Mouse (Mus musculus): ENCODE measurements around the gene Itga2b.

Gene Itga2b

GRCm38 (mm10) chr11:102435754-102436470, 34.0 kb downstream of the Itga2b start:
- DNase-seq (ENCODE audit: low spot score), result no peak

GRCm38 (mm10) chr11:102434816-102435705, 34.9 kb downstream of the Itga2b start:
- DNase-seq (ENCODE audit: low spot score), result no peak

GRCm38 (mm10) chr11:102434406-102434805, 35.5 kb downstream of the Itga2b start:
- DNase-seq (ENCODE audit: low spot score), result peak; percentile 89

GRCm38 (mm10) chr11:102433866-102434265, 36.1 kb downstream of the Itga2b start:
- no peak for DNase-seq (ENCODE audit: low spot score)

GRCm38 (mm10) chr11:102432896-102433295, 37.0 kb downstream of the Itga2b start:
- no peak for DNase-seq (ENCODE audit: low spot score)

- DNase-seq (ENCODE audit: low spot score), result no peak
Measured at GRCm38 (mm10) chr11:102432115-102432843, 37.6 kb downstream of the Itga2b start.

GRCm38 (mm10) chr11:102431728-102432114, 38.2 kb downstream of the Itga2b start:
- no peak for DNase-seq (ENCODE audit: low spot score)

- DNase-seq (ENCODE audit: low spot score), result no peak
Measured at GRCm38 (mm10) chr11:102431018-102431645, 38.8 kb downstream of the Itga2b start.

- DNase-seq (ENCODE audit: low spot score), result peak; percentile 75
Measured at GRCm38 (mm10) chr11:102430121-102431017, 39.6 kb downstream of the Itga2b start, which contains the start of gene Grn. Gene Grn (plus strand): TSS chr11:102430315.

GRCm38 (mm10) chr11:102429551-102429950, 40.4 kb downstream of the Itga2b start:
- DNase-seq (ENCODE audit: low spot score), result no peak

- DNase-seq (ENCODE audit: low spot score), result no peak
Measured at GRCm38 (mm10) chr11:102428981-102429540, 40.9 kb downstream of the Itga2b start.

GRCm38 (mm10) chr11:102425555-102426316, 44.2 kb downstream of the Itga2b start:
- no peak for DNase-seq (ENCODE audit: low spot score)

- DNase-seq (ENCODE audit: low spot score), result no peak
Measured at GRCm38 (mm10) chr11:102424666-102425065, 45.3 kb downstream of the Itga2b start.

- DNase-seq (ENCODE audit: low spot score), result no peak
Measured at GRCm38 (mm10) chr11:102421559-102421958, 48.4 kb downstream of the Itga2b start.

GRCm38 (mm10) chr11:102418887-102419286, 51.0 kb downstream of the Itga2b start:
- no peak for DNase-seq (ENCODE audit: low spot score)

- DNase-seq (ENCODE audit: low spot score), result no peak
Measured at GRCm38 (mm10) chr11:102417160-102417559, 52.8 kb downstream of the Itga2b start.

GRCm38 (mm10) chr11:102415034-102415802, 54.7 kb downstream of the Itga2b start:
- DNase-seq (ENCODE audit: low spot score), result no peak

- DNase-seq (ENCODE audit: low spot score), result no peak
Measured at GRCm38 (mm10) chr11:102413059-102413458, 56.9 kb downstream of the Itga2b start.

- peak; percentile 90 for DNase-seq (ENCODE audit: low spot score)
Measured at GRCm38 (mm10) chr11:102411704-102412103, 58.2 kb downstream of the Itga2b start.

All from ovary, postnatal 14 days (tissue).